Mouse (Mus musculus): ENCODE measurements at regions not wholly inside any gene's neighbourhood (a gene's known extent, or its start where the extent isn't known, plus 50 kb on each side); places are given as distances from the start of the nearest gene placed in this dataset.

DNA sequence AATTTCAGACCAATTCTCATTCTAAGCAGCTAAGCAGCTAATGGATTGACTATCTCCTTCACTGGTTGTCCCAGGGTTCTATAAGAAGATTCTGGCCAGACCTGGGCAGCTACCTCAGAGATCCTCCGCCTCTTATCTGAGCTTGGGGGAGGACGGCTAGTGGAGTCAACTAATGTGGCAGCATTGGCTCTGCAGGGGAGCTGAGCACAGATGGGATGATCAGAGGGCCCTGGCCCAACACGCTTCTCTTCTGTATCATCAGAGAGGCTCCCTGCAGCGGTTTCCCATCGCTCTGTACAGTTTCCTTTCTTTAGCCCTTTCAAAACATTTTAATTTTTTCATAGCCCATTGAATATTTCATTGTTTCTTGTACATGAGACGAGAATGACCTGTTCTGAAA, 245.9 kb upstream of the Pcsk5 start:
- WGBS: 78% methylated on average over 6 of the region's 6 CpGs
- H3K9me3 ChIP-seq: no peaks in the 10 kb centered on the region
- H3K27me3 ChIP-seq (replicated peaks; ENCODE audit: low read depth, poor library complexity, severe bottlenecking): no peaks in the 10 kb centered on the region
- H3K4me3 ChIP-seq: no peak overlapping the region
- H3K27ac ChIP-seq (replicated peaks): no peak overlapping the region
- no peak for DNase-seq (ENCODE audit: low spot score)
- no peaks in the 10 kb centered on the region for H3K4me1 ChIP-seq
- no peaks in the 10 kb centered on the region for H3K36me3 ChIP-seq (replicated peaks)

- H3K4me3 ChIP-seq: no peak overlapping the region
- no peaks in the 10 kb centered on the region for H3K9me3 ChIP-seq
- DNase-seq (ENCODE audit: low spot score): peak; percentile 8
- H3K27ac ChIP-seq (replicated peaks): no peak overlapping the region; the same call in 1 of the 2 replicates
- peaks cover 14% of the 10 kb centered on the region; the same call in 1 of the 2 replicates for H3K4me1 ChIP-seq
- WGBS: 56% methylated on average over 5 of the region's 5 CpGs
- no peaks in the 10 kb centered on the region for H3K27me3 ChIP-seq (replicated peaks; ENCODE audit: low read depth, poor library complexity, severe bottlenecking)
- no peaks in the 10 kb centered on the region for H3K36me3 ChIP-seq (replicated peaks)
These were observed 231.5 kb upstream of the Pcsk5 start for GRCm38 (mm10) chr19:18068919-18069318.

DNA sequence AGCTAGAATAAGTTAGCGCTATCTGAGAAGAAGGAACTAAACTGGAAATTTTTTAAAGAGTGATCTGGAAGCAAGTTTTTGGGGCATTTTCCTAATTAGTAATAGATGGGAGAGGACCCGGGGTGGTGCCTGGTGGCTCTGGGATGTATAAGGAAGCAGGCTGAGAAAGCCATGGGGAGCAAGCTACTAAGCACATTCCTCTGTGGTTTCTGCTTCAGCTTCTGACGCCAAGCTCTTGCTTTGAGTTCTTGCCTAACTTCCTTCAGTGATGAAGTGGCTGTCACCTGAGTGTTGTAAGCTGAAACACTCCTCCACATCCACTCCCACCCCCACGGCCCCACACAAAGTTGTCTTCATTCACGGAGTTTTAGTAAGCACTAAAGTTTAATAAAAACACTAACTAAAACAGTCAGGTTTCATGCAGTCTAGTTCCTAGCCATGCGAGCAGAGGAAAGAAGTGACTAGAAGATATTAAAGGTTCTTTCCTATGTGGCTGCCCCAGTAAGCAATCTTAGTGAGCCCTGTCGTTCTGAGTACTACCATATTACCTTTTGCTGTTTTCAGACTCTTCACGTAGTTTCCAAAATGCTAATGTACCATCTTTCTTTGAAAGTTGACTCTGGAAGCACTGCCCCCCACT, 230.5 kb upstream of the Pcsk5 start:
- H3K27ac ChIP-seq (replicated peaks): no peak overlapping the region
- 84% methylated on average over 8 of the region's 8 CpGs for WGBS
- H3K4me1 ChIP-seq: peaks cover 14% of the 10 kb centered on the region; the same call in 1 of the 2 replicates
- H3K36me3 ChIP-seq (replicated peaks): no peaks in the 10 kb centered on the region
- DNase-seq (ENCODE audit: low spot score): no peak
- no peaks in the 10 kb centered on the region for H3K27me3 ChIP-seq (replicated peaks; ENCODE audit: low read depth, poor library complexity, severe bottlenecking)
- no peaks in the 10 kb centered on the region for H3K9me3 ChIP-seq
- H3K4me3 ChIP-seq: no peak overlapping the region

DNA sequence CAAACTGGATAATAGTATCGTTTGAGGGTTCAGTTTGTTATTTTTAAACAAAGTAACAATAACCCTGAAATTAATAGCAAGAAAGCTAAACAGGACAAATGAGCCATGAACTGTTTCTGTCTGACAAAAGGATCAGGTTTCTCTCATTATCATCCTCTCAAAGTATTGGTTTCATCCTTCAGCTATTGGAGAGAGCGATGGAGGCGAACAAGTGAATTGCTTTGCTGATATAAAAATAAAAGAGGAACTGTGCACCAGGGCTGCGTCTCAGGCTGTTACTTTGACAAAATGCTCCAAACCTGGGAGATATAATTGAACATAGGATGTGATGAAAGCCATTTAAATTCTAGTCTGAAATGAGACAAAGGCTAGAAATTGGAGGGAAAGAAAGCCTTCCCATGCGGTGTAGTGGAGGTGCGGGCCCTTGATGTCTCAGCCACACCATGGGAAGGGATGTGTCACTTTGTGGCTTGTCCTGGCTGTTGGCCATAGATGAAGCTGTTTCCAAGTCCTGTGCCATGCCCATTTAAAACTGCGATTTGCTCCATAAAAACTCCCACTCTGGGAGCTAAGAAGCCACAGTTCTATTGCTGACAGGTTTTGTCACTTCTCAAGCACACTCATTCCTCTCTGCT, 219.9 kb upstream of the Pcsk5 start:
- Histone ChIP-seq H3K4me1 (peaks cover 7% of the 10 kb centered on the region; the same call in 1 of the 2 replicates), H3K36me3 (replicated peaks) (no peaks in the 10 kb centered on the region), H3K9me3 (no peaks in the 10 kb centered on the region), H3K27ac (replicated peaks) (no peak overlapping the region), H3K27me3 (replicated peaks; ENCODE audit: low read depth, poor library complexity, severe bottlenecking) (no peaks in the 10 kb centered on the region), H3K4me3 (no peak overlapping the region)
- 84% methylated on average over 7 of the region's 7 CpGs for WGBS
- DNase-seq (ENCODE audit: low spot score): no peak

DNA sequence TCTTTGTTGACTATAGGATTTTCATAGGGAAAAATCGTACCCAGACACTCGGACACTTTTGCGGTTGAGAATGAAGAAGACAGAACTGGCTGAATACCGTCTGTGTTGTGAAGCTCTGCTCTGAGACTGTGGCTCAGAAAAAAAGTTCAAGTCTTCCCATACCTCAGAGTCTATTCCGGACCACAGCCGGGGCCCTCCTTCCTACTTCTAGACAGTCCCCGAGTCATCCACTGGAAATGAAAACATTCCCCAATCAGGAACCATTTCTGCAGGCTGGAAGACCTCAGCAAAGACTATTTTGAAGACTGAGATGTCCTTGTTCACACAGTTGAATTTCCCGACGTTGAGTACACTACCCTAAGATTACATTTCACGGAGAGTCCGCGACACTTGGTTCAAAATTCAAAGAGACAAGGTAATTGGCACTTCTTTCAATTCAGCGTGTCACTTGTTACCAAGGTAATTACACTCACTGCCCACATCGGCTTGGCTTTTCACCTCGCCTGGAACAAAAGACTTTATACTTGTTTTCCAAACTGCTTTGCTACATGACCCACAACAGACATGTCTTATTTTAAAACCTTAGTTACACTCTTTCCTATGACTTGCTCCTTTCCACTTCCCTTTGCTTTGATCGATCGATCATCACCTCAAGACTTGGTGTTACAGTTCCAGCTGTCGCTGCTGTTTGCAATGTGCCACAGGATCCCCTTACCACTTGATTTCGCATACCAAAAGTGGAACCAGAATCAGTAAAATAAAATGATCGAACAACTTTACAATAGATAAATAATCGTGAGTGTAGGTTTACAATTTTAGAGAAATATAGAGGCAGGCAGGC, 219.2 kb upstream of the Pcsk5 start:
- Histone ChIP-seq H3K36me3 (replicated peaks) (no peaks in the 10 kb centered on the region), H3K27ac (replicated peaks) (no peak overlapping the region), H3K27me3 (replicated peaks; ENCODE audit: low read depth, poor library complexity, severe bottlenecking) (no peaks in the 10 kb centered on the region), H3K9me3 (no peaks in the 10 kb centered on the region), H3K4me3 (no peak overlapping the region), H3K4me1 (peaks cover 7% of the 10 kb centered on the region; the same call in 1 of the 2 replicates)
- WGBS: 60% methylated on average over 21 of the region's 21 CpGs
- peak; percentile 15 for DNase-seq (ENCODE audit: low spot score)

GRCm38 (mm10) chr19:18050353-18050752, 212.9 kb upstream of the Pcsk5 start:
- DNase-seq (ENCODE audit: low spot score): no peak
- H3K4me1 ChIP-seq: no peaks in the 10 kb centered on the region
- no peak overlapping the region for H3K27ac ChIP-seq (replicated peaks)
- H3K4me3 ChIP-seq: no peak overlapping the region
- 85% methylated on average over 2 of the region's 2 CpGs for WGBS
- H3K36me3 ChIP-seq (replicated peaks): no peaks in the 10 kb centered on the region
- H3K9me3 ChIP-seq: no peaks in the 10 kb centered on the region
- no peaks in the 10 kb centered on the region for H3K27me3 ChIP-seq (replicated peaks; ENCODE audit: low read depth, poor library complexity, severe bottlenecking)

DNA sequence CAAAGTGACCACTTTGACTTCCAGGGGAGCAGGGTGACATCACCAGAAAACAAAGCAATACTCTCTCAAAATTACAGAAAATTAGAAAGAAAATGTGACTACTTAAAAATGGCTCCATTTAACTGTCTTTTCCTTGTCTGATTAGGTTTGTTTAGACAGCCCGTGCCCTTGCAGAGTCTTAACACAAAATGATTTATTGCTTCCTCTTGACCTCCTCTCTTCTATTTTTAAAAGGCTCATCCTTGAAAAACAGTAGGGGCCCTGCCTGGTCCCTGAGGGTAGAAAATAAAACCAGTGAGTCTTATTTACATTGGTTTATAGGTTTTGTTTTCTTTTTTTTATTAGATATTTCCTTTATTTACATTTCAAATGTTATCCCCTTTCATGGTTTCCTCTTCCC, 196.8 kb upstream of the Pcsk5 start:
- Histone ChIP-seq H3K9me3 (no peaks in the 10 kb centered on the region), H3K27me3 (replicated peaks; ENCODE audit: low read depth, poor library complexity, severe bottlenecking) (no peaks in the 10 kb centered on the region), H3K4me3 (no peak overlapping the region), H3K36me3 (replicated peaks) (no peaks in the 10 kb centered on the region), H3K27ac (replicated peaks) (no peak overlapping the region), H3K4me1 (no peaks in the 10 kb centered on the region)
- DNase-seq (ENCODE audit: low spot score): no peak
- 49% methylated on average over 1 of the region's 1 CpGs for WGBS

GRCm38 (mm10) chr19:18033599-18033998, 196.2 kb upstream of the Pcsk5 start:
- Histone ChIP-seq H3K9me3 (no peaks in the 10 kb centered on the region), H3K4me1 (no peaks in the 10 kb centered on the region), H3K27me3 (replicated peaks; ENCODE audit: low read depth, poor library complexity, severe bottlenecking) (no peaks in the 10 kb centered on the region), H3K27ac (replicated peaks) (no peak overlapping the region), H3K4me3 (no peak overlapping the region), H3K36me3 (replicated peaks) (no peaks in the 10 kb centered on the region)
- DNase-seq (ENCODE audit: low spot score): no peak
- WGBS: 95% methylated on average over 5 of the region's 5 CpGs

GRCm38 (mm10) chr19:18025877-18026276, 188.4 kb upstream of the Pcsk5 start:
- Histone ChIP-seq H3K27ac (replicated peaks) (no peak overlapping the region), H3K36me3 (replicated peaks) (no peaks in the 10 kb centered on the region), H3K9me3 (no peaks in the 10 kb centered on the region), H3K27me3 (replicated peaks; ENCODE audit: low read depth, poor library complexity, severe bottlenecking) (no peaks in the 10 kb centered on the region), H3K4me3 (no peak overlapping the region), H3K4me1 (no peaks in the 10 kb centered on the region)
- no peak for DNase-seq (ENCODE audit: low spot score)
- WGBS: 91% methylated on average over 4 of the region's 4 CpGs

GRCm38 (mm10) chr19:18020351-18020750, 182.9 kb upstream of the Pcsk5 start:
- H3K9me3 ChIP-seq: no peaks in the 10 kb centered on the region
- no peak overlapping the region for H3K4me3 ChIP-seq
- H3K36me3 ChIP-seq (replicated peaks): no peaks in the 10 kb centered on the region
- no peak overlapping the region for H3K27ac ChIP-seq (replicated peaks)
- no peak for DNase-seq (ENCODE audit: low spot score)
- 83% methylated on average over 2 of the region's 2 CpGs for WGBS
- H3K4me1 ChIP-seq: no peaks in the 10 kb centered on the region
- H3K27me3 ChIP-seq (replicated peaks; ENCODE audit: low read depth, poor library complexity, severe bottlenecking): no peaks in the 10 kb centered on the region

- Histone ChIP-seq H3K4me1 (no peaks in the 10 kb centered on the region), H3K27me3 (replicated peaks; ENCODE audit: low read depth, poor library complexity, severe bottlenecking) (no peaks in the 10 kb centered on the region), H3K36me3 (replicated peaks) (no peaks in the 10 kb centered on the region), H3K4me3 (no peak overlapping the region), H3K27ac (replicated peaks) (no peak overlapping the region), H3K9me3 (no peaks in the 10 kb centered on the region)
- 90% methylated on average over 1 of the region's 1 CpGs for WGBS
- no peak for DNase-seq (ENCODE audit: low spot score)
These were observed 177.9 kb upstream of the Pcsk5 start for GRCm38 (mm10) chr19:18015371-18015770.

DNA sequence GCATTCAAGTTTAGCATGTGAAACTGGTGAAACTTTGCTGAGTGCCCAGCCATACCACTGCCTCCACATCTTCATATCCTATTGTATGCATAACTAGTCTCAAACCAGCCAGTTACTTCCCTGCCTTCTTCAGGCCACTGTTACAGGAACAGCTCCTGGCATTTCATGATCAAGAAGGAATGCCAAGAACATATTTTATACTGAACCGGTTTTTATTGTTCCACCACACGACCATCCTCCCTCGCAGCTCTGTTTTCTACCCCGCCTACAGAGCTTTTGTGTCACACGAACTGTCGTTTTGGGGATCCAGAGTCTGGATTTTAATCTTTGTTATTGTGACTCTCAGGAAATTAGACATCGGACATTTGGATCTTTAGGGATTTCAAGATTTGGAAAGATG, 174.6 kb upstream of the Pcsk5 start:
- 90% methylated on average over 7 of the region's 7 CpGs for WGBS

More for the DNA sequence above, 174.6 kb upstream of the Pcsk5 start:
- Histone ChIP-seq H3K4me1 (peaks cover 5% of the 10 kb centered on the region; the same call in 1 of the 2 replicates), H3K27me3 (replicated peaks; ENCODE audit: low read depth, poor library complexity, severe bottlenecking) (no peaks in the 10 kb centered on the region), H3K4me3 (no peak overlapping the region), H3K9me3 (no peaks in the 10 kb centered on the region), H3K36me3 (replicated peaks) (no peaks in the 10 kb centered on the region), H3K27ac (replicated peaks) (no peak overlapping the region)
- no peak for DNase-seq (ENCODE audit: low spot score)

Measured in embryonic facial prominence, embryonic 10.5 days (tissue).